Mouse (Mus musculus) CD4-positive helper T cell, adult 2 months (primary cell): ENCODE data around the gene Hbb-bt.
"Not testable (repeated sequence)": the region's sequence is repeated elsewhere in the genome, so short reads cannot be mapped to it uniquely, and the experiment has no call there.

Experiments used
- DNase-seq: peaks from one replicate; pipeline ENCODE4 v3.0.0-alpha.2; 2012; ENCODE audit warnings: low read depth, missing footprints, low spot score

Hbb-bt gene

GRCm38 (mm10) chr7:103808971-103809800 is 4.6 kb downstream of the Hbb-bt start:
- no peak for DNase-seq

GRCm38 (mm10) chr7:103808120-103808519 is 5.7 kb downstream of the Hbb-bt start:
- not testable (repeated sequence) for DNase-seq

- DNase-seq, result peak; percentile 18
These were observed 6.9 kb downstream of the Hbb-bt start for GRCm38 (mm10) chr7:103806856-103807255.

GRCm38 (mm10) chr7:103792669-103793388 is 21.0 kb downstream of the Hbb-bt start:
- no peak for DNase-seq

- DNase-seq, result no peak
These were observed 22.1 kb downstream of the Hbb-bt start, which contains the start of gene Olfr67 for GRCm38 (mm10) chr7:103791721-103792120. Gene Olfr67, minus strand, starts transcription at chr7:103791821.

- DNase-seq, result no peak
These were observed 34.2 kb downstream of the Hbb-bt start, which contains the start of gene Olfr68 for GRCm38 (mm10) chr7:103779598-103779997. Gene Olfr68, minus strand, starts transcription at chr7:103779698.

- DNase-seq, result not testable (repeated sequence)
These were observed 36.1 kb downstream of the Hbb-bt start for GRCm38 (mm10) chr7:103777652-103778051.

GRCm38 (mm10) chr7:103771494-103771893 is 42.3 kb downstream of the Hbb-bt start, which contains the start of gene Olfr69:
Gene Olfr69, minus strand, starts transcription at chr7:103771594.
- no peak for DNase-seq

- DNase-seq, result not testable (repeated sequence)
These were observed 46.1 kb downstream of the Hbb-bt start for GRCm38 (mm10) chr7:103767687-103768086.
